Mouse (Mus musculus): ENCODE results near the gene Aplp2.

GRCm38 (mm10) chr9:31212500-31213008 lies 939 bp upstream of the Aplp2 start:
- no peak for TF ChIP-seq CTCF (IDR thresholded peaks at IDR 0.05; ENCODE audit: low read depth)
- TF ChIP-seq EP300 (IDR thresholded peaks at IDR 0.05; ENCODE audit: low read depth): no peak
